Mouse (Mus musculus) limb, embryonic 10.5 days (tissue): Measurements from ENCODE around the gene Pno1. TPM values are rescaled to one million over a fixed set of nuclear protein-coding genes. Genes with fewer than 3 reads are reported as not detected.

ENCODE experiments used
- DNase-seq: peaks from one replicate; pipeline ENCODE4 v3.0.0-alpha.2; 2017; ENCODE audit warnings: low spot score
- H3K27ac ChIP-seq: fragments of 300-500 bp; sonication (generic); 2 replicates; pipeline ENCODE4 v1.5.1; 2016; ENCODE audit warnings: mild to moderate bottlenecking
- H3K27me3 ChIP-seq: fragments of 300-500 bp; sonication (generic); 2 replicates; pipeline ENCODE4 v1.6.1; 2016; ENCODE audit warnings: low read depth, mild to moderate bottlenecking; ENCODE audit not compliant: poor library complexity, severe bottlenecking
- H3K36me3 ChIP-seq: fragments of 300-500 bp; sonication (generic); 2 replicates; pipeline ENCODE4 v1.6.1; 2016; ENCODE audit warnings: mild to moderate bottlenecking, moderate library complexity
- H3K4me1 ChIP-seq: fragments of 300-500 bp; sonication (generic); 2 replicates; pipeline ENCODE4 v1.6.1; 2016
- H3K4me3 ChIP-seq: fragments of 300-500 bp; sonication (generic); 2 replicates; pipeline ENCODE4 v1.5.1; 2016; ENCODE audit warnings: mild to moderate bottlenecking, moderate library complexity
- H3K9me3 ChIP-seq: fragments of 300-500 bp; sonication (generic); replicated peaks from 2 replicates; pipeline ENCODE4 v1.6.1; 2016; ENCODE audit warnings: mild to moderate bottlenecking
- WGBS: fragments of 180-500 bp; shearing (Covaris S2); methylation state at CpG from one replicate; pipeline ENCODE4 v1.1.7; 2016; 5-methylcytosine and 5-hydroxymethylcytosine counted together
- polyA plus RNA-seq: library from polyadenylated mRNA; unstranded; fragments of >200 nt; fragmentation: Nextera tagmentation; extraction: Ambion mirVana; gene quantifications from 2 replicates; pipeline ENCODE4 v1.2.1, GENCODE M21; 2016

Gene Pno1
- polyA plus RNA-seq, 1 experiment from 2014 or later = 117 TPM

DNA sequence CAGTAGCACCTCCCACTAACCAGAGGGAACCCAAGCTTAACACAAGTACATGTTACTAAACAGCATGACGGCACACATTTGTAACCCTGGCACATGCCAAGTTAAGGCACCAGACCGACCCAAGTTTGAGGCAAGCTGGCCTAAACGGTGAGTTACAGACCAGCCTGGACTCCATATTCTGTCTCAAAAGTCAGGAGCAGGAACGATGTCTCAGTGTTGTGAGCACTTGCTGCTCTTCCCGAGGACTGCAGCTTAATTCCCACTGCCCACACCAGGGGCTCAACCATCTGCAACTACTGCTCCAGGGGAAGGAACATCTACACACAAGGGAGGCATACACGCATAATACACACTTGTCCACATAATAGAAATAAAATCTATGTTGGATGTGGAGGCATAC, 8.9 kb downstream of the Pno1 start:
- no peaks in the 10 kb centered on the region for H3K9me3 ChIP-seq
- peaks cover 87% of the 10 kb centered on the region for H3K36me3 ChIP-seq
- 93% methylated on average over 6 of the region's 6 CpGs for WGBS
- H3K27ac ChIP-seq = no peak overlapping the region
- no peak overlapping the region for H3K4me3 ChIP-seq
- no peaks in the 10 kb centered on the region for H3K27me3 ChIP-seq
- no peaks in the 10 kb centered on the region for H3K4me1 ChIP-seq
- no peak for DNase-seq

GRCm38 (mm10) chr11:17200936-17201335, 10.4 kb downstream of the Pno1 start:
- Histone ChIP-seq H3K36me3 (peaks cover 88% of the 10 kb centered on the region), H3K27me3 (no peaks in the 10 kb centered on the region), H3K27ac (no peak overlapping the region), H3K4me1 (no peaks in the 10 kb centered on the region), H3K4me3 (no peak overlapping the region), H3K9me3 (no peaks in the 10 kb centered on the region)
- no peak for DNase-seq
- WGBS = 97% methylated on average over 4 of the region's 4 CpGs

GRCm38 (mm10) chr11:17199840-17200501, 11.4 kb downstream of the Pno1 start:
- no peak overlapping the region for H3K4me3 ChIP-seq
- H3K27ac ChIP-seq = no peak overlapping the region
- no peaks in the 10 kb centered on the region for H3K9me3 ChIP-seq
- H3K4me1 ChIP-seq = no peaks in the 10 kb centered on the region
- WGBS = 96% methylated on average over 3 of the region's 3 CpGs
- no peaks in the 10 kb centered on the region for H3K27me3 ChIP-seq
- peaks cover 89% of the 10 kb centered on the region for H3K36me3 ChIP-seq
- DNase-seq = no peak

- Histone ChIP-seq H3K27me3 (no peaks in the 10 kb centered on the region), H3K36me3 (peaks cover 92% of the 10 kb centered on the region)
- WGBS = 92% methylated on average over 5 of the region's 5 CpGs
These were observed 12.2 kb downstream of the Pno1 start for GRCm38 (mm10) chr11:17199170-17199569.

GRCm38 (mm10) chr11:17192151-17192844, 19.1 kb downstream of the Pno1 start:
- no peak for DNase-seq

More at GRCm38 (mm10) chr11:17199170-17199569, 12.2 kb downstream of the Pno1 start:
- Histone ChIP-seq H3K27ac (no peak overlapping the region), H3K4me1 (no peaks in the 10 kb centered on the region), H3K4me3 (no peak overlapping the region), H3K9me3 (no peaks in the 10 kb centered on the region)
- DNase-seq = no peak

GRCm38 (mm10) chr11:17188786-17189185, 22.6 kb downstream of the Pno1 start:
- H3K9me3 ChIP-seq = no peaks in the 10 kb centered on the region
- H3K4me3 ChIP-seq = no peak overlapping the region
- DNase-seq = no peak
- no peaks in the 10 kb centered on the region for H3K27me3 ChIP-seq
- H3K36me3 ChIP-seq = 0 out of 2 replicates have a peak, but pooled peaks cover 2% of the 10 kb centered on the region
- peaks cover 4% of the 10 kb centered on the region for H3K4me1 ChIP-seq
- 46% methylated on average over 3 of the region's 3 CpGs for WGBS
- H3K27ac ChIP-seq = no peak overlapping the region

More at GRCm38 (mm10) chr11:17192151-17192844, 19.1 kb downstream of the Pno1 start:
- peaks cover 33% of the 10 kb centered on the region for H3K36me3 ChIP-seq
- no peak overlapping the region for H3K27ac ChIP-seq
- H3K4me3 ChIP-seq = no peak overlapping the region
- 89% methylated on average over 9 of the region's 9 CpGs for WGBS
- H3K27me3 ChIP-seq = no peaks in the 10 kb centered on the region
- H3K4me1 ChIP-seq = peaks cover 4% of the 10 kb centered on the region
- H3K9me3 ChIP-seq = no peaks in the 10 kb centered on the region

DNA sequence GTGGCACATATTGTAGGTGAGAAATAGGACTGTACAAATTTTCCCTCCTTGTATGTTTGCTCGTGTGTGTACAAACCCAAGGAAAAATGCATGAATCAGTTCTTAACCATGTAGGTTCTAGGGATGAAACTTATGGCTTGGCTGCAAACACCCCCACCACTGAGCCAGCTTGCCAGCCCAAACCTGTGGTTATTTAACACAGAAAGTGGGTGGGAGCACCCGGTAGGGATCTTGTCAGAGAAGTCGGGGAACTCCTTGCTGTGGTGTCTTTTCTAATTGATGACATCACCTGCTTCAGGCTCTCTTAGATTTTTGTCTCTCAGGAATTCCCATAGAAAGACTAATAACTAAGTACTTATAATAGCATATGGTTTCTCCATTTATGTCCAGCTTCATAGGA, 23.7 kb downstream of the Pno1 start:
- Histone ChIP-seq H3K9me3 (no peaks in the 10 kb centered on the region), H3K27me3 (no peaks in the 10 kb centered on the region), H3K36me3 (peaks cover 10% of the 10 kb centered on the region; the same call in 1 of the 2 replicates), H3K4me1 (peaks cover 4% of the 10 kb centered on the region), H3K4me3 (no peak overlapping the region), H3K27ac (no peak overlapping the region)
- 93% methylated on average over 3 of the region's 3 CpGs for WGBS
- DNase-seq = no peak

GRCm38 (mm10) chr11:17183165-17183564, 28.2 kb downstream of the Pno1 start:
- DNase-seq = no peak
- 90% methylated on average over 2 of the region's 2 CpGs for WGBS
- Histone ChIP-seq H3K27me3 (no peaks in the 10 kb centered on the region), H3K9me3 (no peaks in the 10 kb centered on the region), H3K27ac (no peak overlapping the region), H3K4me3 (no peak overlapping the region), H3K4me1 (no peaks in the 10 kb centered on the region), H3K36me3 (peaks cover 10% of the 10 kb centered on the region; the same call in 1 of the 2 replicates)

DNA sequence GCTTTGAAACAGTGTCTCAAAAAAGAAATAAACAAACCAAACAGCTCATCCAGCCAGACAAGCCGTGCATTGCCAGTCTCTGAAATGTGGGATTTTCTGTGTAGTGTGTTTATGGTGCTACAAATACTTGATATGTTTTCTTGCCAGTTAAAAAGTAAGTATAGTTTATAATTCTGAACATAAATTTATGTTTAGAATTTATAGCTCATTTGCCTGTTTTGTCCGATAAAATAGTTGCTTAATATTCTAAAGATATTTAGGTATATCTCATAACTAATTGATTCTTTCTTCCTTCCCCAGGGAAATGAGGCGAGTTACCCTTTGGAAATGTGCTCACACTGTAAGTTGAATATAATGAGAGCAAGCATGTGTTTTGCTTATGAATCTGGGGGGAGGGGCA, 29.6 kb downstream of the Pno1 start, which contains the start of gene Wdr92:
TSS of gene Wdr92 (plus strand) at position 301 of the 400 bp plus-strand sequence.
- no peak for DNase-seq
- no peak within 1 kb of the TSS for H3K27ac ChIP-seq
- no peaks in the 10 kb centered on the region for H3K27me3 ChIP-seq
- H3K4me1 ChIP-seq = no peaks in the 10 kb centered on the region
- H3K4me3 ChIP-seq = no peak within 1 kb of the TSS
- H3K36me3 ChIP-seq = peaks cover 10% of the 10 kb centered on the region; the same call in 1 of the 2 replicates
- WGBS = 93% methylated on average over 3 of the region's 3 CpGs
- H3K9me3 ChIP-seq = no peaks in the 10 kb centered on the region

DNA sequence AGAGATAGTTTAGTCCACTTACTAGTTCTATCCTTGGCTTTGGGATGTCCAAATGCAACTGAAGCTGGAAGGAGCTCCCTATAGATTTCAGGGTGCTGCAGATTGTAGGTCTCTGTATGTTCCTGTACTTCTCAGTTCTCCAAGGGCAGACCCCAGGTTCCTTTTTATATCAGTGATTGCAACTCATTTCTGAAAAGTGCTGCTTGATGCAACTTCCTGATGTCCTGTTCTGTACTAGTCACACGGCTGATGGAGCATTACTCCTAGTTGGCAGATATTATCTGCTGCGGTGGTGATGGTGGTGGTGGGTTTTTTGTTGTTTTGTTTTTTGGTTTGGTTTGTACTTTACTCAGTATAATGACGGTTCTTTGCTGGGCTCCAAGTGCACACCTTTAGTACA, 30.6 kb downstream of the Pno1 start:
- H3K4me1 ChIP-seq = no peaks in the 10 kb centered on the region
- H3K27me3 ChIP-seq = no peaks in the 10 kb centered on the region
- no peaks in the 10 kb centered on the region for H3K9me3 ChIP-seq
- WGBS = 93% methylated on average over 3 of the region's 3 CpGs
- peaks cover 10% of the 10 kb centered on the region; the same call in 1 of the 2 replicates for H3K36me3 ChIP-seq
- H3K27ac ChIP-seq = no peak overlapping the region
- no peak for DNase-seq
- no peak overlapping the region for H3K4me3 ChIP-seq

- DNase-seq = no peak
- no peaks in the 10 kb centered on the region for H3K27me3 ChIP-seq
- H3K9me3 ChIP-seq = no peaks in the 10 kb centered on the region
- H3K4me3 ChIP-seq = no peak overlapping the region
- H3K36me3 ChIP-seq = peaks cover 13% of the 10 kb centered on the region
- no peaks in the 10 kb centered on the region for H3K4me1 ChIP-seq
- no peak overlapping the region for H3K27ac ChIP-seq
- WGBS = 97% methylated on average over 1 of the region's 1 CpGs
These were observed 34.7 kb downstream of the Pno1 start for GRCm38 (mm10) chr11:17176638-17177037.

- DNase-seq = no peak
- WGBS = 96% methylated on average over 4 of the region's 4 CpGs
- Histone ChIP-seq H3K4me1 (0 out of 2 replicates have a peak, but pooled peaks cover 1% of the 10 kb centered on the region), H3K27ac (no peak overlapping the region), H3K27me3 (no peaks in the 10 kb centered on the region), H3K36me3 (peaks cover 13% of the 10 kb centered on the region), H3K9me3 (no peaks in the 10 kb centered on the region), H3K4me3 (no peak overlapping the region)
These were observed 39.1 kb downstream of the Pno1 start for GRCm38 (mm10) chr11:17172300-17172699.
